Mouse (Mus musculus) adrenal gland, postnatal 4 days (tissue): ENCODE data around the gene Nfkbie. TPM values are rescaled to one million over a fixed set of nuclear protein-coding genes. Genes with fewer than 3 reads are reported as not detected.

Experiments used
- DNase-seq, 2 experiments: peaks; one replicate each; pipeline ENCODE4 v3.0.0; 2021 to 2022; ENCODE audit warnings: low spot score in 2 of 2, mixed read lengths in 2 of 2
- long read RNA-seq, 2 experiments: library from polyadenylated mRNA; stranded (forward); transcript quantifications; one replicate each; pipeline ENCODE4 v2.0.0; 2021
- total RNA-seq, 2 experiments: library from RNA; stranded (reverse); gene quantifications; 2 replicates each; pipeline ENCODE4 v1.2.3; 2021

Gene Nfkbie
- total RNA-seq = 1 to 10 TPM; 3.0 to 4.5 TPM
- long read RNA-seq, experiment 1, partial matches to known transcripts = 0 of 1 reads
- long read RNA-seq, experiment 1, other reads (novel, unspliced or antisense) = 0 of 1 reads
- long read RNA-seq, experiment 2, transcript Nfkbie-201 (6 exons, 2,435 nt) = major isoform, 6 of 7 reads
- long read RNA-seq, experiment 2, partial matches to known transcripts = 0 of 7 reads
- long read RNA-seq, experiment 2, other reads (novel, unspliced or antisense) = 1 of 7 reads

GRCm38 (mm10) chr17:45555452-45556106 is at the start of gene Nfkbie:
Gene Nfkbie, plus strand, starts transcription at chr17:45555703.
- peak; percentile 86 to 92 for DNase-seq

GRCm38 (mm10) chr17:45505941-45506465 is 49.5 kb upstream of the Nfkbie start:
- no peak for DNase-seq

- peak; percentile 83 to 84 for DNase-seq
Measured at GRCm38 (mm10) chr17:45506700-45507189, 48.8 kb upstream of the Nfkbie start, which contains the start of gene Aars2. Gene Aars2, plus strand, starts transcription at chr17:45506841.

GRCm38 (mm10) chr17:45510871-45511270 is 44.6 kb upstream of the Nfkbie start:
- no peak for DNase-seq

GRCm38 (mm10) chr17:45511757-45512156 is 43.7 kb upstream of the Nfkbie start:
- DNase-seq = no peak

- DNase-seq = no peak
Measured at GRCm38 (mm10) chr17:45515204-45515726, 40.2 kb upstream of the Nfkbie start.

GRCm38 (mm10) chr17:45515806-45516205 is 39.7 kb upstream of the Nfkbie start:
- no peak for DNase-seq

- peak in 1 of 2 experiments; percentile 66 for DNase-seq
Measured at GRCm38 (mm10) chr17:45516488-45516887, 39.0 kb upstream of the Nfkbie start.

- DNase-seq = no peak
Measured at GRCm38 (mm10) chr17:45517135-45517534, 38.4 kb upstream of the Nfkbie start.

GRCm38 (mm10) chr17:45517549-45518215 is 37.8 kb upstream of the Nfkbie start:
- DNase-seq = no peak

GRCm38 (mm10) chr17:45518766-45519475 is 36.6 kb upstream of the Nfkbie start:
- no peak for DNase-seq

- DNase-seq = no peak
Measured at GRCm38 (mm10) chr17:45520136-45520535, 35.4 kb upstream of the Nfkbie start.

GRCm38 (mm10) chr17:45523263-45523662 is 32.2 kb upstream of the Nfkbie start, which contains the start of gene Tcte1:
Gene Tcte1, plus strand, starts transcription at chr17:45523434.
- no peak for DNase-seq

GRCm38 (mm10) chr17:45524961-45525360 is 30.5 kb upstream of the Nfkbie start:
- no peak for DNase-seq

GRCm38 (mm10) chr17:45526571-45526970 is 28.9 kb upstream of the Nfkbie start:
- DNase-seq = no peak

- DNase-seq = no peak
Measured at GRCm38 (mm10) chr17:45530346-45530782, 25.1 kb upstream of the Nfkbie start.

- DNase-seq = no peak
Measured at GRCm38 (mm10) chr17:45532896-45533295, 22.6 kb upstream of the Nfkbie start.

- no peak for DNase-seq
Measured at GRCm38 (mm10) chr17:45536264-45536663, 19.2 kb upstream of the Nfkbie start.

GRCm38 (mm10) chr17:45538394-45538793 is 17.1 kb upstream of the Nfkbie start:
- DNase-seq = no peak

- no peak for DNase-seq
Measured at GRCm38 (mm10) chr17:45539664-45540063, 15.8 kb upstream of the Nfkbie start.

- no peak for DNase-seq
Measured at GRCm38 (mm10) chr17:45542129-45542528, 13.4 kb upstream of the Nfkbie start.
